ENCODE assay signal across 8 mouse cellular contexts in the genomic region with DNA sequence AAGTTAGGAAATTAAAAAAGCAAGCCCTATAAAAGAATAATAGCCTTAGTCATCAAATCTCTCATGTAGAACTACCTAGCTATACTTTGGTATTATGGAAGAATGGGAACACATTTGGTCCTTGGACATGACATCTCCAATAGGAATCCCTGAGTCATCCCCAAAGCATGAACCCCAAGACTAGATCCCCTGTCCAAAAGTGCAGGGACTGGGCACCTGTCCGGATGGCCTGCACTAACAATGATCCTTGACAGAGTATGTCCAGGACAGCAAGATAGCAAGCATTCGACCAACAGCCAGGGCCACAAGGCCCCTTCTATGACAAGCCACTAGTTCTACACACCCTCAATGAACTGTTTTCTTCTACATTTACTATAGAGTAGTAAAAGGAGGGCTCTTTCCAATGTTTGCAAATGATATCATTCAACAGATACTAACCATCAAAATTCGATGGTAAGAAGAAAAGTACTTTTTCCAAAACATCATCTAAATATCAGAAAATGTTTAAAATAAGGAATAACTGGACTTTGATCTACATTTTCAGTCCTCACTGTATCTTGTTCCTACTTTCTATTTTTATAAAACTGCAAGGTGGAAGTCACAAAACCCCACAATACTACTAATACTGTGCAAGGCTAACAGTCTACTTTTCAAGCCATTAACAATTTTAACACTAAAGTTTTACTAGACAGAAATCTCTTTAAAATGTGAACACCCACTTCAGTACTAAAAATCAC. TPM values are rescaled to one million over a fixed set of nuclear protein-coding genes. Genes with fewer than 3 reads are reported as not detected.
DNase-seq lines count a peak whose midpoint lies in the region; ATAC-seq and TF ChIP-seq lines count a peak whose summit lies in the region.

No protein-coding gene starts in this region.

- H3K27ac ChIP-seq in lung, embryonic 15.5 days = peak overlapping the region; percentile 99; the same call in 1 of the 2 replicates
- H3K27ac ChIP-seq in embryonic fibroblast, embryonic 13.5 days (ENCODE audit: insufficient read depth, low read length) = peak overlapping the region; percentile 23; the same call in 1 of the 2 replicates
- H3K27ac ChIP-seq in limb, embryonic 12.5 days = no peak overlapping the region
- peak overlapping the region; percentile 10; the same call in 1 of the 2 replicates for H3K27ac ChIP-seq in small intestine, adult 2 months (ENCODE audit: insufficient read depth, low read depth, low read length)

- H3K27me3 ChIP-seq in lung, embryonic 15.5 days = no peaks in the 10 kb centered on the region
- H3K27me3 ChIP-seq in limb, embryonic 12.5 days = no peaks in the 10 kb centered on the region
- no peaks in the 10 kb centered on the region for H3K27me3 ChIP-seq in small intestine, adult 2 months (ENCODE audit: control insufficient read depth, insufficient read depth, low read length)

- no peak for TF ChIP-seq POLR2A in embryonic fibroblast, embryonic 13.5 days (IDR thresholded peaks at IDR 0.05; ENCODE audit: low read depth, low read length)
- TF ChIP-seq POLR2A in small intestine, adult 2 months (IDR thresholded peaks at IDR 0.05; ENCODE audit: low read depth, low read length) = no peak

- H3K9me3 ChIP-seq in lung, embryonic 15.5 days = no peaks in the 10 kb centered on the region
- no peaks in the 10 kb centered on the region for H3K9me3 ChIP-seq in limb, embryonic 12.5 days

- whole genome bisulfite sequencing in lung, embryonic 15.5 days = 38% methylated on average over 3 of the region's 3 CpGs
- 73% methylated on average over 3 of the region's 3 CpGs for WGBS in limb, embryonic 12.5 days
- 36% methylated on average over 3 of the region's 3 CpGs for WGBS in small intestine, adult 2 months

- H3K36me3 ChIP-seq in lung, embryonic 15.5 days = no peaks in the 10 kb centered on the region
- no peaks in the 10 kb centered on the region for H3K36me3 ChIP-seq in limb, embryonic 12.5 days
- no peaks in the 10 kb centered on the region for H3K36me3 ChIP-seq in small intestine, adult 2 months (ENCODE audit: control insufficient read depth, insufficient read depth, low read length)

- H3K4me2 ChIP-seq in lung, embryonic 15.5 days = peak overlapping the region; percentile 55
- H3K4me2 ChIP-seq in limb, embryonic 12.5 days = peak overlapping the region; percentile 65

- peaks cover 37% of the 10 kb centered on the region for H3K4me1 ChIP-seq in lung, embryonic 15.5 days
- peaks cover 3% of the 10 kb centered on the region for H3K4me1 ChIP-seq in embryonic fibroblast, embryonic 13.5 days (ENCODE audit: control insufficient read depth, insufficient read depth, low read length)
- peaks cover 7% of the 10 kb centered on the region for H3K4me1 ChIP-seq in limb, embryonic 12.5 days (replicated peaks)
- H3K4me1 ChIP-seq in small intestine, adult 2 months (ENCODE audit: control insufficient read depth, insufficient read depth, insufficient read length, low read length) = peaks cover 17% of the 10 kb centered on the region; the same call in 1 of the 2 replicates

- ATAC-seq in lung, embryonic 15.5 days (ENCODE audit: borderline replicate concordance, extremely low read depth, low FRiP score, low TSS enrichment) = no peak
- no peak for ATAC-seq in limb, embryonic 12.5 days (ENCODE audit: insufficient number of reproducible peaks, insufficient read depth, low FRiP score, low TSS enrichment, low read depth)
- ATAC-seq in erythroid progenitor cell, adult 5-6 weeks (replicated peaks; ENCODE audit: low FRiP score, poor library complexity, severe bottlenecking) = no peak

- H3K4me3 ChIP-seq in lung, embryonic 15.5 days = peak overlapping the region; percentile 99
- peak overlapping the region; percentile 45 for H3K4me3 ChIP-seq in embryonic fibroblast, embryonic 13.5 days (ENCODE audit: insufficient read depth, low read length)
- peak overlapping the region; percentile 97 for H3K4me3 ChIP-seq in limb, embryonic 12.5 days (replicated peaks)
- 0 out of 2 replicates have a peak overlapping the region, but pooled peaks have one; percentile 2 for H3K4me3 ChIP-seq in small intestine, adult 2 months (ENCODE audit: low read depth, low read length)

- H3K9ac ChIP-seq in lung, embryonic 15.5 days = no peak overlapping the region
- H3K9ac ChIP-seq in limb, embryonic 12.5 days (replicated peaks) = no peak overlapping the region

- no peak for TF ChIP-seq CTCF in embryonic fibroblast, embryonic 13.5 days (IDR thresholded peaks at IDR 0.05; ENCODE audit: borderline replicate concordance, insufficient read depth, low read length)
- no peak for TF ChIP-seq CTCF in small intestine, adult 2 months (IDR thresholded peaks at IDR 0.05; ENCODE audit: extremely low read depth, insufficient read length, insufficient replicate concordance, low read depth, low read length)

- no peak for DNase-seq in lung, postnatal 4 days
- DNase-seq in left cerebral cortex, adult 18-20 months (ENCODE audit: low spot score in 2 of 2) = no peak
- no peak for DNase-seq in layer of hippocampus, adult 9-11 months

RNA-seq across cellular contexts. Expression of a gene that starts 2.0 kb away (rescaled TPM):
- 24.3 and 27.5 TPM in 2 replicates for polyA plus RNA-seq in lung, embryonic 15.5 days (2015; fragmentation: Nextera tagmentation; extraction: Ambion mirVana)
- 93.5 and 96.4 TPM in 2 replicates for polyA plus RNA-seq in embryonic fibroblast, embryonic 13.5 days (2011; ENCODE audit: insufficient read length, low read depth, missing spikeins)
- polyA plus RNA-seq in limb, embryonic 12.5 days (2016; fragmentation: Nextera tagmentation; extraction: Ambion mirVana) = 25.5 and 26.7 TPM in 2 replicates
- polyA plus RNA-seq in small intestine, adult 2 months (2012; rRNA removed) = 8.8 and 32.8 TPM in 2 replicates
- 10 to 100 TPM; 37.8 to 41.5 TPM for total RNA-seq in left cerebral cortex, adult 18-20 months (2021)
- 50.5 and 104 TPM in 2 replicates for total RNA-seq in erythroid progenitor cell, adult 5-6 weeks (2015; ENCODE audit: low replicate concordance)
- 18.5 and 44.3 TPM in 2 replicates for total RNA-seq in erythroid progenitor cell, adult 5-6 weeks (2017; ENCODE audit: low replicate concordance)

Comparison
In these comparisons a context has a peak if more than half of its experiments do, and no peak if none do; other contexts are left out.
1. H3K4me3 ChIP-seq: peak in every context shown above with its lines; median percentile 99 in lung, embryonic 15.5 days; 97 in limb, embryonic 12.5 days; 45 in embryonic fibroblast, embryonic 13.5 days; 2 in small intestine, adult 2 months.